Mouse (Mus musculus) kidney, postnatal 14 days (tissue): ENCODE results near the gene Wdr90.
"Not testable (repeated sequence)": the region's sequence is repeated elsewhere in the genome, so short reads cannot be mapped to it uniquely, and the experiment has no call there.

ENCODE experiments used
- DNase-seq: peaks from one replicate; pipeline ENCODE4 v3.0.0; 2022; ENCODE audit warnings: mixed read lengths

Gene Wdr90

GRCm38 (mm10) chr17:25828712-25829557, 32.4 kb downstream of the Wdr90 start, which contains the start of gene Jmjd8:
TSS of gene Jmjd8 (plus strand) at chr17:25828867.
- DNase-seq, result peak; percentile 88

- no peak for DNase-seq
These were observed 33.1 kb downstream of the Wdr90 start for GRCm38 (mm10) chr17:25828223-25828594.

DNA sequence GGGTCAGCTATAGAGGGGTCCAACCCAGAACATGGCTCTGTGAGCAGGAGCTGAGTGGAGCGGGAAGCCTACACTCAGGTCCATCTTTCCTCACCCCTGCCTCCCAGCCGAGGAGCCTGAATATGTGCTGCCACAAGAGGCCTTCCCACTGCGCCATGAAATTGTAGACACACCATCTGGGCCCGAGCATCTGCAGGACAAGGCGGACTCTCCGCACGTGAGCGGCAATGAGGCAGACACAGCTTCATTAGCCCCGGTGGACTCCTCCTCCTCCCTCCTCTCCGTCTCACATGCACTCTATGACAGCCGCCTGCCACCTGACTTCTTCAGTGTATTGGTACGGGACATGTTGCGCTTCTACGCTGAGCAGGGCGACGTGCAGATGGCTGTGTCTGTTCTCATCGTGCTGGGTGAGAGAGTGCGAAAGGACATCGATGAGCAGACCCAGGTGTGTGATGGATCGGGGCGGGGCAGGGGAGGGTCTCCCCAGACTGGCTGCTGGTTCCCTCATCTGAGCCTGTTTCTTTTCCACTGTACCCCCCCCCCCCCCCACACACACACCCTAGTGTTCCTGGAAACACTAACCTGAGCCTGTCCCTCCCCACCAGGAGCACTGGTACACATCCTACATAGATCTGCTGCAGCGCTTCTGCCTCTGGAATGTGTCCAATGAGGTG, 33.6 kb downstream of the Wdr90 start:
- DNase-seq, result no peak

DNA sequence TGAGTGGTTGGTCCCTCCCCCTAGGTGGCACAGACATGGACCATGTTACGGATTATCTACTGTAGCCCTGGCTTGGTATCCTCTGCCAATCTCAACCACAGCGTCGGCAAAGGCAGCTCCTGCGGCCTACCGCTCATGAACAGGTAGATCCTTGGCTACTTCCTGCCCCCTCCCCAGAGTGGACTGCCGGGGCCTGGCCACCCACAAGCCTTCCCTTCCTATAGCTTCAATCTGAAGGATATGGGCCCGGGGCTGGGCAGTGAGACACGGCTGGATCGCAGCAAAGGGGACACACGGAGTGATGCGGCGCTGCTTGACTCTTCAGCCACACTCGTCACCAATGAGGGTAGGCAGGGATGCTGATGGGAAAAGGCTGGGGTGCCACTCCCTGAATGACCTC, 34.3 kb downstream of the Wdr90 start:
- DNase-seq, result no peak

GRCm38 (mm10) chr17:25825984-25826570, 35.2 kb downstream of the Wdr90 start:
- no peak for DNase-seq

DNA sequence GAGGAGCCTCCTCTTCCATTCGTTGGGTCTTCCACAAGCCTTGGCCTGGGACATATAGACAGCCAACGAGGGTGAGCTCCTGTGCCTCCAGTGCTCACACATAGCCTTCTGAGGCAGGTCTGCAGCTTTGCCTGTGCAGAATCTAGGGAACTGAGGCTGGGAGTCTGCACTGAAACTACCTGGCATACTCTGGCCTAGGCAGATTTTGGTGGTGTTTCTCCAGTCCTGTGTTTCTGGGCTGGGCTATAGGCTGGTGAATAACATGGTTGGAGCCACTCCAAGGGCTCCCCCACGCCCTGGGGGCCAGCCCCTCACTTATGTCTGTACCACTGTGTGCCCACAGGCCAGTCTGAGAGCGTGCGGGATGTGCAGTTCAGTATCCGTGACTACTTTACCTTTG, 36.0 kb downstream of the Wdr90 start:
- no peak for DNase-seq

- DNase-seq, result no peak
These were observed 36.7 kb downstream of the Wdr90 start for GRCm38 (mm10) chr17:25824362-25825142.

GRCm38 (mm10) chr17:25823452-25823851, 37.8 kb downstream of the Wdr90 start, which contains the start of gene Wdr24:
TSS of gene Wdr24 (plus strand) at chr17:25823627.
- DNase-seq, result peak; percentile 86

GRCm38 (mm10) chr17:25818851-25819780, 42.2 kb downstream of the Wdr90 start:
- no peak for DNase-seq

DNA sequence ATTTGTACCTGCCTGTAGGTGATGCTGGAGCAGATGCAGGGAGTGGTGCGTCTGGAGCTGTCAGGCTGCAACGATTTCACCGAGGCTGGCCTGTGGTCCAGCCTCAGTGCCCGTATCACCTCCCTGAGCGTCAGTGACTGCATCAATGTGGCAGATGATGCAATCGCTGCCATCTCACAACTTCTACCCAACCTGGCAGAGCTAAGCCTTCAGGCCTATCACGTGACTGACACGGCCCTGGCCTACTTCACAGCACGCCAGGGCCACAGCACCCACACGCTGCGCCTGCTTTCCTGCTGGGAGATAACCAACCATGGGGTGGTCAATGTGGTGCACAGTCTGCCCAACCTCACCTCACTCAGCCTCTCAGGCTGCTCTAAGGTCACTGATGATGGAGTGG, 43.6 kb downstream of the Wdr90 start:
- no peak for DNase-seq

DNA sequence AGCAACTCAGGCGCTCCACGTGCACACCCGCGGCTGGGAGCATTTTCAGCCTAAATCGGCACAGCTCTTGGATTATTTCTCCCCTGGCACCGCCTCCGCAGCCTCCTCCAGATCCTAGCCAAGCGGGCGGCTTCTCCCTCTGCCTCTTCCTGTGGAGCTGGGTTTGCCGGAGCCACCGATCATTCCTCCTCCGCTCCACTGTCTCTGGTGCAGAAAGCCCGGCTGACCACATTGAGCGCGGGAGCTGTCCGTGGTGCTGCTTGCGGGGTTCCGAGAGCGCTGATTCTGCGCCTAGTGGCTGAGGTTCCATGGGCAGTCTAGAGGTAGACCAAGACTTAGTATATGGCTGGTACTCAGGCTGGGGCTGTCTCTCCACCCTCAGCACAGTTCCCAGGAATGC, 47.8 kb downstream of the Wdr90 start:
- peak; percentile 90 for DNase-seq

- no peak for DNase-seq
These were observed 50.4 kb downstream of the Wdr90 start for GRCm38 (mm10) chr17:25810890-25811289.

GRCm38 (mm10) chr17:25809606-25810340, 51.5 kb downstream of the Wdr90 start:
- DNase-seq, result no peak

GRCm38 (mm10) chr17:25808789-25809605, 52.3 kb downstream of the Wdr90 start, which contains the start of gene Fbxl16:
TSS of gene Fbxl16 (plus strand) at chr17:25809085.
- peak; percentile 84 for DNase-seq

DNA sequence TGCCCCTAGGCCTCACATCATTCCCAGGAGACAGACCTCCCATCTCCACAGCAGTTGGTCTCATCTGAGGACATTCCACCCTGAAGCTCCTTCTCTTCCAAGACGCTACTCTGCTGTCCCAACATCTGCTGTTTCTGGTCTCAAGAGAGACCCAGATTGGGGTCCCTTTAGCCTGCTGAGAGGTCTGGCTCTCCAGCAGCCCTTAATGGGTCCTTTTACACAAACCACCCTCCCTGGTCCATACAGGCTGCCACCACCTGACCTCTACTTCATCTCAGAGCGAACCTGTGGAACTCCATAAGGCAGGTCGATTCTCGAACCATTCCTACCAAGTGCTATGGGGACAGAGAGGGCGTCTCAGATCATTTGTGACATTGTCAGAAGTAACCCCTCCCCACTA, 53.3 kb downstream of the Wdr90 start:
- DNase-seq, result no peak

- DNase-seq, result not testable (repeated sequence)
These were observed 53.8 kb downstream of the Wdr90 start for GRCm38 (mm10) chr17:25807452-25807851.

DNA sequence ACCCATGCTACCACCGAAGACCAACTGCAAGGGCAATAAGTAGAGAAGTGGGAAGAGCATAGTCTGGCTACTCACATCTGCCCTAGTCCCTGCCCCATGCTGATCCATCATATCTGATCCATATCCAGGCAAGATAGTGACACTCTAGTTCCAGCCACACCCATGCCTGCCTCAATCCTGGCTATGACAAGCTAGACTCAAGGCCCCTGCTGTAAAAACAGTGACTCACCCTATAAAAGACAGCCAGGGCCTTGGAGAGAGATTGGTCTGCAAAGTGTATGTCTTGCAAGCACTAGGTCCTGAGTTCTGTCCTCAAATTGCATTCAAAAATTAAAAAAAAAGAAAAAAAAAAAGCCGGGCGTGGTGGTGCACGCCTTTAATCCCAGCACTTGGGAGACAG, 54.8 kb downstream of the Wdr90 start:
- DNase-seq, result no peak

DNA sequence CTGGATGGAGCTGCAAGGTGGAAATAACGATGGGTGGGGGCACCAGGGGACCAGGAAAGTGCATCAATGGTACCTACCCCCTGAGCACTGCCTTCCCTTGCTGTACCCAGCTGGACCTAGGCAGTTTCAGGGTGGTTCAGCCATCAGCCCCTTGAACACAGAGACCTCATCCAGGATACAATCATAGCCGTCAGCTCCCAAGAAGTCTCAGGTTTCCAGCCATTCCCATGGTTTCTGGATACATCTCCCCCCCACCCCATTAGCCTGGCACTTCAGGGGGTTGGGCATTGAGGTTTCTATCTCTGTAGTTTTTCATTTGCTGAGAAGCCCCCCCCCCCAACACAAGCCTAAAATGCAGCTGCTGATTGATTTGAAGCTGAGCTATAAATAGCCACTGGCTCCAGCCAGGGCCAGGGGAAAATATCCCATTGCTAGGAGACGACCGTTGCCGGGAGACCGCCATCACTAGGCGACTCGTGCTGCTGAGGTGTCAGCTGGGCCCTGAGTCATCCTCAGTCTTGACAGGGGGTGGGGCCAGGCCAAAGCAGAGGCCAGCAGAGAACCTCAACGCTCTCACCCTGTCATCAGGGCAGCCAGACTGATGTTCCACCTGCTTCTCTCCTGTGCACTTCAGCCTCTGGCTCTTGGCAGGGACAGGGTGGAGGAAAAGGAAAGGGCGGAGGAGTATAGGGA, 58.3 kb downstream of the Wdr90 start:
- DNase-seq, result no peak

- peak; percentile 81 for DNase-seq
These were observed 60.3 kb downstream of the Wdr90 start for GRCm38 (mm10) chr17:25801029-25801428.
